17 mouse cellular contexts compared by ENCODE assay signal in genomic region chr16:29235951-29236350, GRCm38 (mm10). TPM values are rescaled to one million over a fixed set of nuclear protein-coding genes. Genes with fewer than 3 reads are reported as not detected.
DNase-seq lines count a peak whose midpoint lies in the region; ATAC-seq lines count a peak whose summit lies in the region.
"Had no signal": no experiment of that assay in that cellular context is flagged by ENCODE, and none has a peak within 500 bp of the region (broad histone marks: within the 10 kb centered on the region; RNA-seq: fewer than 3 reads in every experiment).

No protein-coding gene starts in this region.

- intact Hi-C loops in left cerebral cortex, postnatal 4 days (cut with DNase I) = no loop called here

- ATAC-seq in frontal cortex, adult (ENCODE audit: low TSS enrichment) = no peak
- ATAC-seq: forebrain, embryonic 14.5 days; intestine, embryonic 15.5 days had no signal

- DNase-seq in cerebellum, adult 8-10 months = peak; percentile 4
- DNase-seq in cerebellum, adult 11 months = no peak
- peak; percentile 39 for DNase-seq in left cerebral cortex, postnatal 4 days
- no peak for DNase-seq in left cerebral cortex, adult 9 months (ENCODE audit: low spot score in 2 of 2)
- DNase-seq in cerebellum, adult 9-10 months = peak; percentile 4
- DNase-seq in cerebellum, postnatal 25 days = peak; percentile 25 to 32
- no peak for DNase-seq in ovary, postnatal 14 days (ENCODE audit: low spot score)
- DNase-seq: adrenal gland, postnatal 14 days; embryo, embryonic 11 days; gastrocnemius, postnatal 36 days; heart, adult 11 months; heart, postnatal 4 days had no signal

RNA-seq across cellular contexts. Expression of gene Hrasls, which starts 26.5 kb away (rescaled TPM):
- 1 to 10 TPM; 5.1 to 5.9 TPM for total RNA-seq in left cerebral cortex, postnatal 4 days (2021)
- total RNA-seq: common myeloid progenitor, adult 5-6 weeks; MEL had no signal

Comparison
In these comparisons a context has a peak if more than half of its experiments do, and no peak if none do; other contexts are left out.
1. DNase-seq: peak in cerebellum, adult 8-10 months (single experiment), left cerebral cortex, postnatal 4 days (single experiment), cerebellum, adult 9-10 months (single experiment) and cerebellum, postnatal 25 days (2 of 2); none in cerebellum, adult 11 months (single experiment), left cerebral cortex, adult 9 months (0 of 2) and ovary, postnatal 14 days (single experiment).